Mouse (Mus musculus) myocyte (in vitro differentiated cells): ENCODE results near the gene Pde3b.

Experiments used
- CEBPB ChIP-seq: IDR thresholded peaks from 2 replicates; pipeline ENCODE4 v1.6.1; 2011; ENCODE audit warnings: mild to moderate bottlenecking, moderate library complexity; ENCODE audit not compliant: poor library complexity, insufficient read depth, severe bottlenecking
- MYOG ChIP-seq, 3 experiments: IDR thresholded peaks; one replicate each; pipeline ENCODE4 v1.6.1; 2011; ENCODE audit warnings: control low read depth in 2 of 3, low read depth in 2 of 3, mild to moderate bottlenecking in 2 of 3; ENCODE audit not compliant: insufficient read length in 2 of 3, control insufficient read depth in 1 of 3, insufficient read depth in 1 of 3
- POLR2A ChIP-seq: IDR thresholded peaks from one replicate; pipeline ENCODE4 v1.6.1; 2011; ENCODE audit warnings: low read depth, mild to moderate bottlenecking, control low read depth, moderate library complexity; ENCODE audit not compliant: insufficient read length
- POLR2AphosphoS2 ChIP-seq: IDR thresholded peaks from one replicate; pipeline ENCODE4 v1.6.1; 2011; ENCODE audit warnings: low read depth, control low read depth; ENCODE audit not compliant: insufficient read length

DNA sequence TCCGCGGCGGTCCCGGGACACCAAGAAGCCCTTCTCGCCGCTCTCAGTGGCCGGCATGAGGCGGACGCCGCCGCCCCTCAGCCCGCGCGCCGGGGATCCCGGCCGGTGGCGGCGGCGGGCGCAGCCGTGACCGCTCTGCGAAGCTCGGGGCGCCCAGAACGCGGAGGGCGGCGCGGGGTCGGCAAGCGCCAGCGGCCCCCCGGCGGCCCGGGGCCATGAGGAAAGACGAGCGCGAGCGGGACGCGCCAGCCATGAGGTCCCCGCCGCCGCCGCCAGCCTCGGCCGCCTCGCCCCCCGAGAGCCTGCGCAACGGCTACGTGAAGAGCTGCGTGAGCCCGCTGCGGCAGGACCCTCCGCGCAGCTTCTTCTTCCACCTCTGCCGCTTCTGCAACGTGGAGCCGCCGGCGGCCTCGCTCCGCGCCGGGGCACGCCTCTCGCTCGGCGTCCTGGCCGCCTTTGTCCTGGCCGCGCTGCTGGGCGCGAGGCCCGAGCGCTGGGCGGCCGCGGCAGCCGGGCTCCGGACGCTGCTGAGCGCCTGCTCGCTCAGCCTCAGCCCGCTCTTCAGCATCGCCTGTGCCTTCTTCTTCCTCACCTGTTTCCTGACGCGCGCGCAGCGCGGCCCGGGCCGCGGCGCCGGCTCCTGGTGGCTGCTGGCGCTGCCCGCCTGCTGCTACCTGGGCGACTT lies 397 bp downstream of the Pde3b start:
- TF ChIP-seq POLR2A (no peak), CEBPB (no peak), POLR2AphosphoS2 (no peak), MYOG (IDR thresholded peaks at IDR 0.05; ENCODE audit: control insufficient read depth in 1 of 3, insufficient read depth in 1 of 3, insufficient read length in 2 of 3, low read depth in 2 of 3) (peak in 2 of 3 experiments; percentile 1 to 4)
